Mouse (Mus musculus) left cerebral cortex, adult 8-10 months (tissue): ENCODE measurements at regions not wholly inside any gene's neighbourhood (a gene's known extent, or its start where the extent isn't known, plus 50 kb on each side); places are given as distances from the start of the nearest gene placed in this dataset.
A peak's percentile ranks its signal among the peaks of the same experiment; 100 is the strongest.
"Not testable (repeated sequence)": the region's sequence is repeated elsewhere in the genome, so short reads cannot be mapped to it uniquely, and the experiment has no call there.

Experiments used
- DNase-seq, 2 experiments: peaks; one replicate each; pipeline ENCODE4 v3.0.0; 2022; ENCODE audit warnings: low spot score in 2 of 2

DNA sequence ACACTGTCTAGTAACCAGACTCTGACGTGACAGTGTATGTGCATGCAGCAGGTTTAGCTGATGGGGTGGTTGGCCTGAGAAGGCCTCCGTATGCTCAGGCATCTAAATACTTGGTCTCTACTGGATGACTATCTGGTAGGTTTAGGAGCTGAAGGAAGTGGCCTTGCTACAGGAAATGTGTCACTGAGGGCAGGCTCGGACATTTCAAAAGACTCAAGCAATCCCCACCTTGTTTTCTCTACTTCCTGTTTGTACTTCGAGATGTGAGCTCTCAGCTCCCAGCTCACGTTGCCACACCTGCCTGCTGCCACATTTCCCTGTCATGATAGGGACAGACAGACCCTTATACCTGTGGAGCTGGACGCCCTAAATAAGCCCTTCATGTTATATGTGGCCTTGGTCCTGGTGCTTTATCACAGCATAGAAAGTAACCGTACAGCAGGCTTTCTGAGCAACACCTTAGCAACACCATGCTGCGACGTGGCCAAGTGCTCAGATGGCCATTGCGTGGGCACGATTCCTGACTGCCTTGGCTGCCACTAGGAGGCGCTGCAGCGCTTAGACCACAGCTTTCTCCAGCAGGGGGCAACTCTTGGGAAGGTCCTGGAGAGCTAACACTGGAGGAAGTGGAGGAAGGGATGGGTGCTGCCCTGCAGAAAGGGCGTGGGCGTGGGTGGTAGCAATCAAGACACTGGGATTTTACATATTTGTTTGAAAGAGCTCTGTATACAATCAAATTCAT, 165.8 kb upstream of the Zfp637 start:
- DNase-seq: no peak

DNA sequence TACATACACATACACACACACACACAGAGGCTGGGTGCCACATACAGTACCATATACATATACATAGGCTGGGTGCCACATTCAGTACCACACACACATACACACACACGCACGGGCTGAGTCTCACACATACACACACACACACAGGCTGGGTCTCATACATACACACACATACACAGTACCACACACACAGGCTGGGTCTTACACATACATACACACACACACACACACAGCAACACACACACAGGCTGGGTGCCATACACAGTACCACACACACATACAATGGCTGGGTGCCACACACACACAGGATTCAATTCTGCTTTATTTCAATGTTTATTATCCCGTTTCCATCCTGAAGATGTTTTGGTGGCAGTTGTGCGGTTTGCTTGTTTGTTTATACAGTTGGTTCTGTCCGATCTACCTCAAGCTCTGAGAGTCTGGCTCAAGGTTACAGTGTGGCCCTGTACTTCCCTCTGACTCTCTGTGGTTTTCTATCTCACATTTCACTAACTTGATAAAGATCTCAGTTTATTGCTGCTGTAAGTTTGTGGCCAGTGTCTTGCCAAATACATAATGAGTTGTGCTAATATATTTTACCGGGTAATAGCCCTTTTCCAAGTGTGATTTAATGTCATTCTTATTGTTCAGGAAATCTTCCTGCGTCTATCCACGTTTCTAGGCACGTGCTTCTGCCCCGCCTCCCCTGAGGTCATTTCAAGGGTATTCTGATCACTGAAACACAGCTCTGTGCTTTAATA, 164.7 kb upstream of the Zfp637 start:
- DNase-seq: no peak

DNA sequence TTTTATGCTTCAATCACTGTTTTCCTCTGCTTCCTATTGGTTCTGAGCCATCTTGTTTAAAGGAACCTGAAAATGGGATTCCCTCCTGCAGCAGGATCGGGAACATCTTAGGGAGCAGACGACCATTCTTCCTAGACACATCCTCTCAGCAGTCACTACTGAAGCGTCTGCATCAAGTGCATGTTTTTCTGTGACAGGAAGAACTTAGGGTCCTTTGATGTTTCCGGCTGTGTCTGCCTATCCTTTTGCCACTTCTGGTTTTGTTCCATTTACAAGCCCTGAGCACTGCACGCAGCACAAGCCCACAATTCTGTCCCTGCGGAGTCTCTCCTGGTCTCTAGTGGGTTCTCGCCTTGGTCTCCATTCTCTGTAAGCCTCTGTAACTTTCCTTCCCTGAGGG, 163.9 kb upstream of the Zfp637 start:
- no peak for DNase-seq

DNA sequence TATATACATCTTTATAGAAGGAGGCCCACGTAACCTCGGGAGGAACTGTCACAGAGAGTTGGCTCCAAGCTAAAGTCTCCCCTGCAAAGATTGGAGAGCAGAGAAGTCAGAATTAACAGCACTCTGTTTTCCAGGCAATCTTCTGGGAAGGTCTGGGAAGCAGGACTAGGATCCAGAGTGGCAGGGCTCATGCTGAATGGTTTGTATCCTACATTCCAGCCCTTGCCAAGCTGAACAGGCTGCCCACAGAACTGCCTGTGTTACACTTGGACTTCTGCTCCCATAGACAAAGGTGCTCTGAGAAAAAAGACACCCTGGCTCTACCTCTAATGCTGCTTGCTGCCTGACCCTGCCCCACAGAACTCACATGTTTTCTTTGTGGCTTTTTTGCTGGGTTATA, 163.2 kb upstream of the Zfp637 start:
- no peak for DNase-seq

DNA sequence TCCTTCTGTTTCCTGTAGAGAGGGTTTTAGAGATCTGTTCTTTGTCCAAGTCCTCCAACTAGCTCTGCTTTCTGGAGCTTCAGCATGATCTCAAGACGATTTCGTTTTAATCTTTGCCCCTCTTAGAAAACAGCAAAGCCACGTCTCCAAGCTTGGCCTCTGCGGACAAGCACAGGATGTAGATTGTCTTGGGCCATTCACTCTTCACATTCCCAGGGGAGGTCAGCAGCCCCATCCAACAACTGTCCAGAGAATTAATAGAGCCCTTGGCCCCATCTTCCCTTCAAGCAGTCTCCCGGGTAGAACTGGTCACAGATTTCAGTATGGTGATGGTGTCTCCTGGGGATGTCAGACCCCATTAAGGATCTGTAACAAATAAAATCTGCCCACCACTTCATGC, 162.7 kb upstream of the Zfp637 start:
- no peak for DNase-seq

DNA sequence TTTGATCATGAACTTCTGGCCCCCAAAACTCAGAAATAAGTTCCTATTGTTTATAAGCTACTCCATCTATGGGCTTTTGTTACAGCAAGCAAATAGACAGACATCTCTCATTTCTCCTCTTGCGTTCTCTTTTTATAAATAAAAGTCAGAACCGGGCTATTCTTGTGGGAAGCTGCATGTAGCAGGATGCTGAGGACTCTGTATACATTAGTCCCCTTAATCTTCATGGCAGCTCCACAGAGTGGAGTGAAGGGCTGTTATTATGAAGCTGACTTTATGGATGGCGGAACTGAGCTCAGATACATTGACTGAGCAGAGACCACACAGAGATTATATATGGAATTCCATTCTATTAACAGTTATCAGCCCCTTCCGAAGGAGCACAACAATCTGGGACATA, 162.1 kb upstream of the Zfp637 start:
- DNase-seq: no peak

DNA sequence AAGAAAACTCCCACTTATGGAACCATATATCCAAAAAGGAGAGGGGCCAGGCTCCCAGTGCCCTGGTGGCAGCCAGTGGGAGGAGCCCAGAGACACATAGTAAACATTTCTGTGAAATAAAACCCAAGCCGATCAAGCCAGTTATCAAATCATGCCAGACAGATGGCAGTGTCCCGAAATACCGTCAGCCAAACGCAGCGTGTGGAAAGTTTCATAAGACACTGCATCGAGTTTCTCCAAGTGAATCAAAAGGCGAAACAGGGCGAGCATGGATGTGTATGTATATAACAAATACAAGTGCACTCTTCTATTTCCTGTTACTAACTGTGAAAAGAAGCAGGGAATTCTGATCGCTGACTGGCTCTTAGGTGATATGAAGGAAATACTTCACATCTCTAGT, 154.8 kb upstream of the Zfp637 start:
- peak in 1 of 2 experiments; percentile 8 for DNase-seq

DNA sequence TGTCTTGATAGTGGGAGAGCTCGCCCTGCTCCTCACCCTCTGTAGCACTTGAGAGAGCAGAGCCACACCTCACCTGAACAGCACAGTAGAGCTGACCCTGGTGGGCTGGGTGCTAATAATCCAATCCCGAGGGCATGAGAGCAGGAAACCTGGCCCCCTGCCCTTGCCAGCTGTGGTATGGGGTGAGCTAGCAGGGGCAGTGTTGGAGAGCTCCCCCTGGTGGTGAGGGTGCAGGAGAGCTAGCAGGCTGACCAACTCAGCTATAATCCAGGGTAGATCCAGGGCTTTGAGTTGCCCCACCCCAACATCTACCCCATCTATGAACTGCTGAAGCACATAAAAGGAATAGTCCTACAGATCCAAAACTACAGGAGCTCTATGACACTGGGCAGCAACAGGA, 153.9 kb upstream of the Zfp637 start:
- no peak for DNase-seq

DNA sequence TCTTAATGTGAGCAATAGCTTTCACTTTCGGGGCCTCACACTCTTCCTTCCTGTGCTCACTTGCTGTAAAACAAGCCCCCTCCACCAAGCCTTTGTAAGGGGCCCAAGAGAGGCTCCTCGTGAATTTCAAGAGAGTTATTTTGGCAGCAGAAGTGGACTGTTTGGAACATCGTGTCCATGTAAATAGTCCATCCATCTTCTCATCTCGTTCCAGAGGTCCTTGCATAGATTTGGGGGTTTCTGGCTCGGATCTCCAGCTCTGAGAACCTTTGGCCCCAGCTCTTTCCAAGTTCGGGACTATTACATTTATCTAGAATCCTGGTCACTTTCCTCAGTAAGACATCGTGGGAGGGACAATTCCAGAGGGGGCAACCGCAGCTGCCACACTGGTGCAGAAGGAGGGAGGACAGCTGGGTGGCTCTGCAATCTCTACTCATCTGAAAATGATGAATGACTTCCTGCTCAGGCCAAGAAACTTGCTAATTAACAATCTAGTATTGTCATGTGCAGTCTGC, 152.3 kb upstream of the Zfp637 start:
- no peak for DNase-seq

DNA sequence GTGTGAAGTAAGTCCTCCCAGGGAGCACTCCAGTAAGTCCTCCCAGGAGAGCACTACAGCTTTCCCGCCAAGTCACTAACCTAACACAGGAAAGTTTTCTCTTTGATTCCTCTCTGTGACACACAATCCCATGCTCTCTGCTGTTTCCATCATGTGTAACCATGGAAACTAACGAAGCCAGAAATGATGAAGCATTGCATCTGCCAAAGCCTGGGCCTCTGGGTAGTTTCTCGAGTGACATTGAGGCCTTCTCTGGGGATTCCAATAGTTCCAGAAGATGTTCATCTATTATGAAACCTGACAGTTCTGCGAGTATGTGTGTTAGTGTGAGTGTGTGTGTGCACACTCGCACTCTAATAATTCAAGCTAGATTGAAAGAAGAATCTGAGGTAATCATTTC, 140.7 kb upstream of the Zfp637 start:
- no peak for DNase-seq

DNA sequence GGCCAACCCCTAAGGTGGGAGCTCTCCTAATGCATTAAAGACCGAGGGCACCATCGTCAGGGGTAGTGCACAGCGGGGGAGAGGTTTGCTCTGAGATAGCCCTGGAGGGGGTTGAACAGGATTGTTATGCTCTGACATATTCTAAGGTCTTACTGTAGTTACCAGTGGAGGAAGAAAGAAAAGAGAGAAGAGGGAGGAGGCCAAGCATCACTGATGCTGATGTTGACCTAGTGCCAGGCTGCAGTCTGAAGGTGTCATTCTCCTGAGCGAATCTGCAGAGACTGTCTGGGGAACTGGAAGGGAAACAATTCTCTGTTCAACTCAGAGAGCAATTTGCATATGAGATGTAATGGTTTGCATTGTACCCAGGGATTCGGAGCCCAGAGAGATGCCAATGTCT, 139.4 kb upstream of the Zfp637 start:
- DNase-seq: no peak

DNA sequence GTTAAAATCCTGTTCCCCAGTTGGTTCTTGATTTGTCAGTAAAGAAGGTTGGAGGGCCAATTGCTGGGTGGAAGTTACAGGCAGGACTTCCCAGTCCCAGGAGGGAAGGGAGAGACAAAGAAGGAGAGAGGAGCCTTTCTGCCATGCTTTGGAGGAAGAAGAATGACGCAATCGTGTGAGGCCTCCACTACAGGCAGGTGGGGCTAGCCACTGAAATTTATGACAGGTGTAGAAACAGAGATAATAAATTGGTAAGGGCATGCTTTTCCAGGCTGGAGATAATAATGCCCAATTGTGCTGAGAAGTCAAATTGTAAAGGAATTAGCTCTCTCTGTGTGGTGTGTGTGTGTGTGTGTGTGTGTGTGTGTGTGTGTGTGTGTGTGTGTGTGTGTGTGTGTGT, 135.0 kb upstream of the Zfp637 start:
- DNase-seq: no peak

DNA sequence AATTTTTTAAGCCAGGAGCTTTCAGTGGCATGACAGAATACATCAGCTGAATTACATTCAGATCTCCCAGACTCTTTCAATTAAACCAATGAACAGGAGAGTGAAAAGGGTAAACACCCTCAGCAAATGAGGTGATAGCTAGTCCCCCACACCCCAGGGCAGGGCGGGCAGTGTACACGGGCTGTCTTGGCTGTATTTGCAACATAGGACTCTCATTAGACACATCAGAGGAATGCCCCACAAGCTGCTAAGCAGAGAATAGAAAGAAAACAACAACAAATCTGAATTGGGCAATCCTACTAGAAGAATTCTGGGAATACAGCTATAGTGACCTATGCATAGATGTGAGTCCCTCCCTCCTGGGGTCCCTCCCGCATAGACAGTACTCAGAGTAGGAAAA, 131.8 kb upstream of the Zfp637 start:
- DNase-seq: no peak

DNA sequence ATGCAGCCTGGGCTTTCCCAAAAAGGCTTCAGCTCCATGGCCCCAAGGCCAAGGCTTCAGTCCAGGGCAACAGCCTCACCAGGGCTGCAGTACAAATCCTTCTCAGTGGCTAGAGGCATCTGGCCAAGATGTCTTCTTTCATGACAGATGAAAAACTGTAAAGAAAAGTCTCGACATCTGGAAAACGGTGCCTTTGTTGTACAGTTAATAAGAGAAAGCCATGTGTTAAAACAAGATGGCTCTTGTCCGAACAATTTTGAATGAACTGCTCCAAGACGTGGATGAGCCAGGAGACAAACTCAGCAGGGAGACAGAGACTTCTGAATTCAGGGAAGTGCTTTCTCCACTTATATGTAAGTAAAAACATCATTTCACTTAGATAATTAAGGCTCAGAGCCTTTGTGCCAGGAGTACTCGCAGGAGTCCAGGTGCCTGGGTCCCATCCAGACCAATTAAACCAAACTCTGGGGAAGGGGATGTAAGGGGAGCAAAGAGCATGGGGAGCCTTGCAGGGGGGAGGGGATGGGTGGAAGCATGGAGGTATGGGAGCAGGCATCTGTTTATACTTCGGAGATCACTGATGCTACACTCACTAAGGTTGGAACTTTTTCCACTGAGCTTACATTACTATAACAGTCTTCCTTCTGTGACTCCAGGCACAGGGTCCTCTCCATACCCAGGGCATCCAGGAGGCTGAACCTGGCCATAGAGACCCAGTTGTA, 125.8 kb upstream of the Zfp637 start:
- no peak for DNase-seq

DNA sequence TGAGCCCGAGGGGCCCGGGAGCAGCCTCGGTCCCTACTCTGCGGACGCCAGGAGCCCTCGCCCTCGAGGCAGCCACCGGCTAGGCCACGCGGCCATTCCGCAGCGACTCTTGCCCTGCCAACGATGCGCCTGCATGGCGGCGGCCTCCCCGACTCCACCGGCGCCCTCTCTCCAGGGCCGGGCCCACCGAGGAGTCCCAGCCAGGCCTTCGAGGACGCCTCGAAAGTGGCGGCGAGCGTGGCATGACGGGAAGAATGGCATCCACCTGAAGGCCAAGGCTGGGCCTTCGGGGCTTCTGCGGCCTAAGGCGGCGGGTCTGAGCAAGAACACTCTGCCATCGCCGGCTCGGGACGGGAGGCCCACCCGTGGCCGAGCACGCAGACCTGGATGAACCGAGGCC, 124.6 kb upstream of the Zfp637 start:
- DNase-seq: not testable (repeated sequence)

DNA sequence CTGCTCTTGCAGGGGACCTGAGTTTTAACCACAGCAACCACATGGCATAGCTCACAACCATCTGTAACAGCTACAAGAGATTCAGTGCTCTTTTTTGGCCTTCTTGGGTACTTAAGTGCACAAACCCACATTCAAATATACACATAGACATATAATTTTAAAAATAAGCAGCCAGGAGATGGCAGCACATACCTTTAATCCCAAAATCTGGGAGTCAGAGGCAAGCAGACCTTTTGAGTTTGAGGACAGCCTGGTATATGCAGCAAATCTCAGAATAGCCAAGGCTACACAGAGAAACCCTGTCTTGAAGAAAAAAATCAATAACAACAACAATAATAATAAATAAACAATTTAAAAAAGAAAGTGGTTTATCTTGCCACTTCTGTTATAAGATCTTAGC, 88.6 kb upstream of the Zfp637 start:
- DNase-seq: not testable (repeated sequence)

DNA sequence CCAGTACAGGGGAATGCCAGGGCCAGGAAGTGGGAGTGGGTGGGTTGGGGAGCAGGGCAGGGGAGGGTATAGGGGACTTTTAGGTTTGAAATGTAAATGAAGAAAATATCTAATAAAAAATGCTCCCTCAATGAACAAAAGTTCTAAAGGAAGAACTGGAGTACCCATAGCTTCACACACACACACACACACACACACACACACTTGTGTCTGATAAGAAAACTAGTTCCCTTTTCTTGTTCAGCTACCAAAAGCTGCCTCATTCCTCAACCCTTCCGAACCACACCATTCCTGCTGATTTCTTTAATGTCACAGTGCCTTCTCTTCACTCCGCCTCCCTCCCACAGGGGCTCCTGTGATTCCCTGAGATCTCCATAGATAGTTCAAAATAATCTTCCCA, 85.3 kb upstream of the Zfp637 start:
- not testable (repeated sequence) for DNase-seq

DNA sequence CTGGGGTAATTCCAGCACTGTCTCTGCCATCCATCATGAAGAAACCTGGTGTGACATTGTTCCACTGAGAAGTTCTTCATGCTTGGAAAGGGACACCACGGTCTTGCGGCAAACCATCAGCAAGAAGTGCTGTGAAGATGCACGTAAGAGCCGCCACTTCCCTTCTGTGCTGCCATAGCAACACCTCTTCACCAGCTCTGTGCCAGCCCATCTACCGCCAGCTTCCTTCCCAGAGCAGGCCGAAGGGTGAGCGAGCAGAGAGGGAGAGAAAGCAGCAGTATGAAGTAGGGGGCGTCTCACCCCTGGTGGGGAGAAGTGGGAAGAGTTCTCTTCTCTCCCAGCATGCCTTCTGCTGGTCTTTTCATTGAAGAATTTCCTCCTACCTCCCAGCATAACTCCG, 84.8 kb upstream of the Zfp637 start:
- DNase-seq: no peak

DNA sequence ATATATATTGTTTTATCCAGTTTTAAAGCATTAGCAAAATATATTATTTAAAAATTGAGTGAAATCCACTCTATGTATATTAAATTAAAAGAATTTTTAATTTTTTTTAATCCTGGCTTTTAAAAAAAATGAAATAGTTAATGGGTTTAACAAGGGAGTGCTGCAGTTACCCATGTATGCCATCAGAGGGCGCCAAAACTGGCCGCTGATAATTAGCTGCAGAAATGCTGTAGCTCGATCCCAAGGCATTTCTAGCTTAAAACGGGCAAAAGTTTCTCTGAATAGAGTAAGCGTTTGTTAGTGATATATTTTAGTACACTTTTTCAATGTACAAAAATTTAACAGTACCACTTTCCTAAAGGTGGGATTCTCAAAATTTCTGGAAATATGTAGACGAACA, 82.5 kb upstream of the Zfp637 start:
- DNase-seq: not testable (repeated sequence)

DNA sequence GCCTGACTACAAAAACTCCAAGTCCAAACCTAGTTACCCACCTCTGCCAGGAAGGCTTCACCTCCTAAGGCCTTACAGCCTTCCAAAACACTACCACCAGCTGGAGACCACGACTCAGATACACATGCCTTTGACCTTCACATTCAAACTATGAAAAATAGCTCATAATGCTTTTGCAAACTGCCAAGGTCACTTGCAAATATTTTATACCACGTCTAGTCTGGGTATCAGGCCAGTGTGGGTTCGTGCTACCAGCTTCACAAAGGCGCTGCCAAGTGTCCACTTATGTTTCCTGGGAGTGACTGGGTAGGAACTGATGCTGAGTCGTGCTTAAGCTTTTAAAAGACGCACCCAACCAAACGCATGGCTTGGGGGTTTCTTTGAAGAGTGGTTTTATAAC, 69.5 kb upstream of the Zfp637 start:
- DNase-seq: no peak

DNA sequence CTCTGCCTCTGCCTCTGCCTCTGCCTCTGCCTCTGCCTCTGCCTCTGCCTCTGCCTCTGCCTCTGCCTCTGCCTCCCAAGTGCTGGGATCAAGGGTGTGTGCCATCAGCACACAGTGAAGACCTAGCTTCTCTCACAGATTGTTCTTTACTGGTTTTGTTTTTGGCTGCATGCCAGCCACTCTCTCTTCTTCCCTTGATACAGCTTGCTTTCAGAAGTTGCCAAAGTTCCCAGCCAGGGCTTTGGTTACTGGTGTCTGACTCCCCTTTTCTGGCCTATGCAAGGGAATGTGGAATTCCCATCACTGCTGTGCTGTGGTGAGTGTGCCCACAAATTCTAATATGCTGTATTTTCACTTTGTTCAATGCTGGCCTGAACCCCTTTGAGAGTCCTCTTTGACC, 68.6 kb upstream of the Zfp637 start:
- DNase-seq: no peak

DNA sequence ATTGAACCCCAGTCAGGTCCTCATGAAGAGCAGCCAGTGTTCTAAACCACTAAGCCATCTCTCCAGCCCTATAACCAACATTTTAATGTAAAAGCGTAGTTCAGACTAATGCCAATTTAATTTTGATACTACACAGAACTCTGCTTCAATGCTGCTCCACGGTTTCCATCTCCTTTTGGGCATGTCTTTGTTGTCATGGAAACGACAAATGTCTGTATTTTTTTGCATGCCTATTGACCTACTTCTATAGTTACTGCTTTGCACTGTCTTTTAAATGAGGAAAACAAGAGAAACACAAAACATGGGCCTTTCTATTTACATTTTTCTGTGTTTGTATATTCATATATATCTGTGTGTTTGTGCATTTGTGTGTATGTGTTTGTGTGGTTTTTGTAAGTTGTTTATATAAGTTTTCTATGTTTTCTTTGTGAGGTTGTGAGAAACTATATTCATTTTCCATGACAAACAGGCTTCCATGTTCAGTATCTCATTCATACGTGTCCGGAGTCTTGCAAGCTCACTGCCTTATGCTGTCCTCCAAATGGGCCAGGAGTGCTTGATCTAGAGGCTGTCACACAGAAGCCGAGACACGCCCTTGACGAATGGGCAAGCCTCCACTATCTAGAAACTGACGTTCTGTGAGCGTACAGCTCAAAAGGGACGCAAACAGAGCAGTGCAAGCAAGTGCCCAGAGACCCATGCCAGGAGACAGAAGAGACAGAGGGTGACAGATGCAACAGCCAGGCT, 65.5 kb upstream of the Zfp637 start:
- no peak for DNase-seq
